Mouse (Mus musculus): ENCODE results near the gene Ilf3. TPM values are rescaled to one million over a fixed set of nuclear protein-coding genes. Genes with fewer than 3 reads are reported as not detected.

Ilf3 gene
- total and polyA plus RNA-seq, 3 experiments: 22.6 to 29.0 (median 27.7) TPM

DNA sequence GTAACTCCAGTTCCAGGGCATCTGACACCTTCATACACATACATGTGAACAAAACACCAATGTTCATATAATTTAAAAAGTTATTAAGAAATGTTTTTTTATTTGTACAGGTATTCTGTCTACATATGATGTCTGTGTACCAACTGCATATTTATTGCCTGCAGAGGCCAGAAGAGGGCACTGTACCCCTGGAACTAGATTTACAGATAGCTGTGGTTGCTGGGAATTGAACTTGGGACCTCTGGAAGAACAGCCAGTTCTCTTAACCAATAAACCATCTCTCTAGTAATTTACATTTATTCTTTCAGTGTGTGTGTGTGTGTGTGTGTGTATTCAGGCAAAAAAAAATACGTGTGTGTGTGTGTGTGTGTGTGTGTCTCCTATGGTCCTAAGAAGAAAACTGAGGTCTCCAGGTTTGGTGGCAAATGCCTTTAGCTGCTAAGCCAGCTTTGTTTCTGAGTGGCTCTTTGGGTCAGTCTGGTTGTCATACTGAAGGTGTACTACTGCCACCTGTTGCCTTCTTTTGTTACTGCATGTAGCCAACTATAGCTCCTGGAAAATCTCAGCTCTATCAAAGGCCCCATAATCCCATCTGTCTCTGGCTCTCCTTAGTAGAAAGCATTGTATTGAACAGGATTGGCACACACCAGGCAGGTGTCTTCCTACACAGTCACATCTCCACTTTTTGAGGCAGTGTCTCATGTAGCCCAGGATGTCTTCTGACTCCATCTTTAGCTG, 10.5 kb upstream of the Ilf3 start:
- Histone ChIP-seq H3K79me2 (replicated peaks; ENCODE audit: control insufficient read depth, insufficient read depth, low read length) (no peaks in the 10 kb centered on the region), H3K9ac (ENCODE audit: low read depth, low read length) (no peak overlapping the region), H3K36me3 (ENCODE audit: control insufficient read depth, insufficient read depth, low read length) (no peaks in the 10 kb centered on the region), H3K27me3 (ENCODE audit: control insufficient read depth, insufficient read depth, low read length) (no peaks in the 10 kb centered on the region), H3K4me3 (no peak overlapping the region), H3K4me1 (ENCODE audit: control insufficient read depth, insufficient read depth, low read length) (peaks cover 2% of the 10 kb centered on the region), H3K27ac (no peak overlapping the region)
- WGBS: 0% methylated on average over 1 of the region's 1 CpGs
- TF ChIP-seq EP300 (IDR thresholded peaks at IDR 0.05; ENCODE audit: insufficient read depth, low read depth, low read length) (no peak), CTCF (IDR thresholded peaks at IDR 0.05) (peak; percentile 84)
- intact Hi-C loops (cut with DNase I): loop anchor here (1.0 to 2.0 kb wide), 2 partner anchors 44 to 136 kb away; no protein-coding TSS in a partner anchor
- peak; percentile 51 to 60 for DNase-seq

DNA sequence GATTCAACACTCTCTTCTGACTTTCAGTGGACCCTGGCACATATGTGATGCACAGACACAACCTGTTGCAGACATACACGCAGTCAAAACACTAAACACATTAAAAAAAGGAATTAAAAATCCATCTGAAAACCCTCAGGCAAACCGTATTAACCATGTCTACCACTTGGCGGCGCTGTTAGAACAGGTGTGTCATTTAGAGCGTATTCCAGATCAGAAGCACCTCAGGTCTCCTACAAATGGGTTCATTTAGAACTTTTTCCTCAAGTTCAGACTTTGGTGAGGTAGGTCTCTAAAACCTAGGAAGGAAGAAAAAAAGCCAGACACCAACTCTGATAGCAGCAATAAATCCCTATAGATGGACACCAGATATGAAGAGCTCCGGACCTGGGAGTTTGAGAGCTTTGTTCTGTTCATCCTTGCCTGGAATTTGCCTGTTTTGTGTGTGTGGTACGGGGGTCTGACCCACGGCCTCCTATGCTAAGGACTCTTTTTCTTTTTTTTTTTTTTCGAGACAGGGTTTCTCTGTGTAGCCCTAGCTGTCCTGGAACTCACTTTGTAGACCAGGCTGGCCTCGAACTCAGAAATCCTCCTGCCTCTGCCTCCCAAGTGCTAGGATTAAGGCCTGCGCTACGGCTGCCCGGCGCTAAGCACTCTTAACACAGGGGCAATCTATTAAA, 990 bp upstream of the Ilf3 start:
- peak overlapping the region; percentile 94 for H3K27ac ChIP-seq
- no peaks in the 10 kb centered on the region; the same call in 1 of the 2 replicates for H3K4me1 ChIP-seq (ENCODE audit: control insufficient read depth, insufficient read depth, low read length)
- 25% methylated on average over 14 of the region's 14 CpGs for WGBS
- DNase-seq: peak; percentile 58 to 65
- intact Hi-C loops (cut with DNase I): loop anchor here (1.0 to 5.0 kb wide), 3 partner anchors 44 to 124 kb away; no protein-coding TSS in a partner anchor
- no peak overlapping the region for H3K9ac ChIP-seq (ENCODE audit: low read depth, low read length)
- peak overlapping the region; percentile 39 for H3K4me3 ChIP-seq
- no peaks in the 10 kb centered on the region for H3K79me2 ChIP-seq (replicated peaks; ENCODE audit: control insufficient read depth, insufficient read depth, low read length)
- TF ChIP-seq EP300 (IDR thresholded peaks at IDR 0.05; ENCODE audit: insufficient read depth, low read depth, low read length) (no peak), POLR2A (IDR thresholded peaks at IDR 0.05; ENCODE audit: insufficient read depth, low read depth, low read length) (no peak), CTCF (IDR thresholded peaks at IDR 0.05) (peak; percentile 87)
- H3K27me3 ChIP-seq (ENCODE audit: control insufficient read depth, insufficient read depth, low read length): no peaks in the 10 kb centered on the region
- no peaks in the 10 kb centered on the region for H3K36me3 ChIP-seq (ENCODE audit: control insufficient read depth, insufficient read depth, low read length)

DNA sequence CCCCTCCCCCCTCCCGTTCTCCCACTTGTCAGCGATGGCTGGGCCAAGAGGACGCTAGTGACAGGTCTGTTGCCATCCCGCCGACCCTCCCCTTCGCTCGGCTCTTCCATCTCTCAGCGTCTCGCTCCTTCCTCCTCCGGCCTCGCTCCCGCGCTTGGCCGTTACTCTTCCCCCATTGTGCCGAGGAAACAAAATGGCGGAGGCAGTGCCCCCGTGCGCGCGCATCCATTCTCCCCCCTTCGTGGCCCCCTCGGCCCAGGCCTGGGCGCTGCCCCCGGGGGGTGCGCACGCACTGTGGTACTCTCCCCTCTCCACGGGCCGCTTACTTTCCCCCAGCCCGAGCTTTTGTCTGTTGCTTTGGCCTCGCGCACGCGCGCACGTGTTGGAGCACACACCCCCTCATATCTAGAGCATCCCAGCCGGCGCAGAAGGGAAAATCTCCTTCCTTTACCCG, 487 bp downstream of the Ilf3 start:
- Histone ChIP-seq H3K4me3 (peak overlapping the region; percentile 76), H3K4me1 (ENCODE audit: control insufficient read depth, insufficient read depth, low read length) (peaks cover 2% of the 10 kb centered on the region), H3K36me3 (ENCODE audit: control insufficient read depth, insufficient read depth, low read length) (no peaks in the 10 kb centered on the region), H3K27me3 (ENCODE audit: control insufficient read depth, insufficient read depth, low read length) (no peaks in the 10 kb centered on the region), H3K79me2 (replicated peaks; ENCODE audit: control insufficient read depth, insufficient read depth, low read length) (peaks cover 5% of the 10 kb centered on the region; the same call in 1 of the 2 replicates), H3K9ac (ENCODE audit: low read depth, low read length) (peak overlapping the region; percentile 54), H3K27ac (peak overlapping the region; percentile 94)
- no peak for TF ChIP-seq EP300 (IDR thresholded peaks at IDR 0.05; ENCODE audit: insufficient read depth, low read depth, low read length)
- TF ChIP-seq CTCF (IDR thresholded peaks at IDR 0.05): no peak
- no peak for TF ChIP-seq POLR2A (IDR thresholded peaks at IDR 0.05; ENCODE audit: insufficient read depth, low read depth, low read length)
- WGBS: 1% methylated on average over 38 of the region's 38 CpGs
- peak; percentile 76 to 78 for DNase-seq
- intact Hi-C loops (cut with DNase I): loop anchor here (5.0 kb wide), 1 partner anchor 126 kb away; no protein-coding TSS in a partner anchor

DNA sequence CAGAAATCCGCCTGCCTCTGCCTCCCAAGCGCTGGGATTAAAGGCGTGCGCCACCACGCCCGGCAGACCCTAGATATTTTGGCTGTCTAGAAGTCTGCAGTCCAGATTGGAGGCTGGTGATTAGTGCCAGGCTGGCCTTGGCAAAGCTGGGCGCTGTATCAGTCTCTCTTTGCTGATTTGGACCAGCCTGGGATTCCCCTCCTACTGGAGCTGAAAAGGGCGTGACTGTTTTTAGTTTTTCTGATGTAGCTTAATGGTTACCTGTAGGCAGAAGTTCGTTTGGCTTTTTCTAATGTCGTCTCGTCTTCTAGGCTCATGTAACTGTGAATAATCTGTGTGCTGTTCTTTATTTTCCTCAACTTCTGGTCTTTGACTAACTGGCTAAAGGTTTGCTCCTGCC, 1.4 kb downstream of the Ilf3 start:
- Histone ChIP-seq H3K79me2 (replicated peaks; ENCODE audit: control insufficient read depth, insufficient read depth, low read length) (peaks cover 5% of the 10 kb centered on the region), H3K4me1 (ENCODE audit: control insufficient read depth, insufficient read depth, low read length) (peaks cover 2% of the 10 kb centered on the region), H3K36me3 (ENCODE audit: control insufficient read depth, insufficient read depth, low read length) (no peaks in the 10 kb centered on the region), H3K4me3 (no peak overlapping the region), H3K9ac (ENCODE audit: low read depth, low read length) (no peak overlapping the region), H3K27me3 (ENCODE audit: control insufficient read depth, insufficient read depth, low read length) (no peaks in the 10 kb centered on the region), H3K27ac (no peak overlapping the region)
- DNase-seq: no peak
- 44% methylated on average over 11 of the region's 11 CpGs for WGBS
- TF ChIP-seq CTCF (IDR thresholded peaks at IDR 0.05): no peak
- TF ChIP-seq EP300 (IDR thresholded peaks at IDR 0.05; ENCODE audit: insufficient read depth, low read depth, low read length): no peak
- no peak for TF ChIP-seq POLR2A (IDR thresholded peaks at IDR 0.05; ENCODE audit: insufficient read depth, low read depth, low read length)
- intact Hi-C loops (cut with DNase I): loop anchor here (5.0 kb wide), 1 partner anchor 127 kb away; no protein-coding TSS in a partner anchor

DNA sequence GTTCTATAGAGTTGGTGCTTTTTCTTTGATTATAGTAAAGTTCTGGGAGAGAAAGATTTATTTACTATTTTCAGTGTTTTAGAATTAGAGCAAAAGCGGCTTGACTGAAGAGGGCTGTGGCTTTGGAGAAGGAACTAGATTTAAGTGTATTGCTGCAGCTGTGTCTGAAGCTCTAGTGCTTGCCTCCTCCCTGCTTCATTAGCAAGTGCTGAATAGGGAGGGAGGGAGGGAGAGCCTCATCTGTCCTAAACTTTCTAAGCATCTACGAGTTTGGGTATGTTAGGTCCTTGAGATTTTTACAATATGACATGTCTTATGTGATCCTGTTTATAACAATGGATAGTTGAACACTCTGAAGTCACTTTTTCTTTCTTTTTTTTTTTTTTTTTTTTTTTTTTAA, 3.2 kb downstream of the Ilf3 start:
- H3K4me3 ChIP-seq: no peak overlapping the region
- TF ChIP-seq EP300 (IDR thresholded peaks at IDR 0.05; ENCODE audit: insufficient read depth, low read depth, low read length) (no peak), POLR2A (IDR thresholded peaks at IDR 0.05; ENCODE audit: insufficient read depth, low read depth, low read length) (no peak), CTCF (IDR thresholded peaks at IDR 0.05) (no peak)
- intact Hi-C loops (cut with DNase I): no loop called here
- H3K4me1 ChIP-seq (ENCODE audit: control insufficient read depth, insufficient read depth, low read length): peaks cover 2% of the 10 kb centered on the region
- no peak overlapping the region for H3K9ac ChIP-seq (ENCODE audit: low read depth, low read length)
- H3K27me3 ChIP-seq (ENCODE audit: control insufficient read depth, insufficient read depth, low read length): no peaks in the 10 kb centered on the region
- peaks cover 9% of the 10 kb centered on the region for H3K79me2 ChIP-seq (replicated peaks; ENCODE audit: control insufficient read depth, insufficient read depth, low read length)
- H3K36me3 ChIP-seq (ENCODE audit: control insufficient read depth, insufficient read depth, low read length): no peaks in the 10 kb centered on the region
- WGBS: 79% methylated on average over 2 of the region's 2 CpGs
- H3K27ac ChIP-seq: no peak overlapping the region
- DNase-seq: no peak

DNA sequence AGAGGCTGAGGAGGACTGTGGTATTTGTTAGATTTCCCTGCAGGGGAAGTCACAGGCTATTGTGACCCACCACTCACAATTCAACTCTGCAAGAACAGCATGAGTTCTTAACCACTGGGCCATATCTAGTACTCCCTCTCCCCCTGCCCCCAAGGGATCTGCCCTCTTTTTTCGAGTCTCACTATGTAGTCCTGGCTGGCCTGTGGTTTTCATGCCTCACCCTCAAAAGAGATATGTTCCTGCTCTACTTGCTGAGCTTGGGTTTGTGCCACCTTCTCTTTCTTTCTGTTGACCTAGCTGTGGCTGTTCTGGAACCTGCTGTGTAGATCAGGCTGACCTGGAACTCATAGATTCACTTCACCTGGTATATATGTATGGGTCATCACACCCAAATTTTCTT, 4.8 kb downstream of the Ilf3 start:
- H3K79me2 ChIP-seq (replicated peaks; ENCODE audit: control insufficient read depth, insufficient read depth, low read length): peaks cover 11% of the 10 kb centered on the region
- no peak for TF ChIP-seq CTCF (IDR thresholded peaks at IDR 0.05)
- TF ChIP-seq EP300 (IDR thresholded peaks at IDR 0.05; ENCODE audit: insufficient read depth, low read depth, low read length): no peak
- TF ChIP-seq POLR2A (IDR thresholded peaks at IDR 0.05; ENCODE audit: insufficient read depth, low read depth, low read length): no peak
- no peak for DNase-seq
- H3K4me3 ChIP-seq: no peak overlapping the region
- no peaks in the 10 kb centered on the region for H3K27me3 ChIP-seq (ENCODE audit: control insufficient read depth, insufficient read depth, low read length)
- H3K27ac ChIP-seq: no peak overlapping the region
- H3K9ac ChIP-seq (ENCODE audit: low read depth, low read length): no peak overlapping the region
- intact Hi-C loops (cut with DNase I): no loop called here
- H3K36me3 ChIP-seq (ENCODE audit: control insufficient read depth, insufficient read depth, low read length): no peaks in the 10 kb centered on the region
- WGBS: 22% methylated on average over 1 of the region's 1 CpGs
- H3K4me1 ChIP-seq (ENCODE audit: control insufficient read depth, insufficient read depth, low read length): peaks cover 2% of the 10 kb centered on the region

All from heart, adult 2 months (tissue).